Mouse (Mus musculus) liver, postnatal 0 days (tissue): ENCODE data around the gene Doc2g. TPM values are rescaled to one million over a fixed set of nuclear protein-coding genes. Genes with fewer than 3 reads are reported as not detected.

Experiments
- ATAC-seq: fragments of 200-750 bp; cut with Nextera tagmentation; 2 replicates; pipeline ENCODE4 v1.8.0; 2017; ENCODE audit warnings: mild to moderate bottlenecking, moderate library complexity
- DNase-seq: peaks from one replicate; pipeline ENCODE4 v3.0.0-alpha.2; 2016
- H3K27ac ChIP-seq: fragments of 300-500 bp; sonication (generic); 2 replicates; pipeline ENCODE4 v1.5.1; 2014; ENCODE audit warnings: antibody characterized with exemption, moderate library complexity, mild to moderate bottlenecking, low read depth
- H3K27me3 ChIP-seq: fragments of 300-500 bp; sonication (generic); 2 replicates; pipeline ENCODE4 v1.6.1; 2014; ENCODE audit warnings: low read length, control low read depth, mixed read lengths; ENCODE audit not compliant: insufficient read depth
- H3K36me3 ChIP-seq: fragments of 300-500 bp; sonication (generic); replicated peaks from 2 replicates; pipeline ENCODE4 v1.6.1; 2014; ENCODE audit warnings: mild to moderate bottlenecking, control low read depth, low read length, moderate library complexity, mixed read lengths; ENCODE audit not compliant: insufficient read depth
- H3K4me1 ChIP-seq: fragments of 300-500 bp; sonication (generic); 2 replicates; pipeline ENCODE4 v1.6.1; 2014; ENCODE audit warnings: antibody characterized with exemption, mild to moderate bottlenecking, control low read depth; ENCODE audit not compliant: insufficient read depth
- H3K4me2 ChIP-seq: fragments of 300-500 bp; sonication (generic); 2 replicates; pipeline ENCODE4 v1.6.1; 2014; ENCODE audit warnings: low read depth, mild to moderate bottlenecking, low read length, moderate library complexity, mixed read lengths
- H3K4me3 ChIP-seq: fragments of 300-500 bp; sonication (generic); 2 replicates; pipeline ENCODE4 v1.5.1; 2014; ENCODE audit warnings: low read depth, low read length
- H3K9ac ChIP-seq: fragments of 300-500 bp; sonication (generic); replicated peaks from 2 replicates; pipeline ENCODE4 v1.6.1; 2014; ENCODE audit warnings: mild to moderate bottlenecking, moderate library complexity
- H3K9me3 ChIP-seq: fragments of 300-500 bp; sonication (generic); 2 replicates; pipeline ENCODE4 v1.6.1; 2016; ENCODE audit warnings: mild to moderate bottlenecking, control low read depth, low read length, mixed read lengths
- CTCF ChIP-seq: sonication (generic); IDR thresholded peaks from 2 replicates; pipeline ENCODE4 v1.5.1; 2016; ENCODE audit warnings: antibody characterized with exemption, low read depth
- EP300 ChIP-seq: IDR thresholded peaks from 2 replicates; pipeline ENCODE4 v1.6.1; 2016; ENCODE audit warnings: antibody characterized with exemption, low read depth, mild to moderate bottlenecking
- WGBS: fragments of 180-500 bp; shearing (Covaris S2); extraction: QIAGEN DNeasy Blood & Tissue Kit; methylation state at CpG from one replicate; pipeline ENCODE4 v1.1.7; 2014; ENCODE audit not compliant: insufficient replicate concordance; 5-methylcytosine and 5-hydroxymethylcytosine counted together
- polyA plus RNA-seq: library from polyadenylated mRNA; unstranded; fragments of >200 nt; fragmentation: Nextera tagmentation; extraction: Ambion mirVana; gene quantifications from 2 replicates; pipeline ENCODE4 v1.2.1, GENCODE M21; 2015

Doc2g gene
- polyA plus RNA-seq, 1 experiment from 2014 or later = 0.74 TPM

- Histone ChIP-seq H3K27me3 (no peaks in the 10 kb centered on the region), H3K27ac (no peak overlapping the region), H3K4me3 (no peak overlapping the region), H3K9me3 (no peaks in the 10 kb centered on the region), H3K4me1 (peaks cover 34% of the 10 kb centered on the region), H3K36me3 (no peaks in the 10 kb centered on the region), H3K9ac (no peak overlapping the region), H3K4me2 (no peak overlapping the region)
- TF ChIP-seq CTCF (no peak), EP300 (no peak)
- no peak for DNase-seq
- no peak for ATAC-seq
- WGBS = 79% methylated on average over 5 of the region's 5 CpGs
These were observed 51.5 kb downstream of the Doc2g start for GRCm38 (mm10) chr19:4054613-4055012.

GRCm38 (mm10) chr19:4055216-4055946 lies 52.3 kb downstream of the Doc2g start:
- DNase-seq = no peak
- no peak overlapping the region for H3K4me3 ChIP-seq
- no peak for ATAC-seq
- H3K27ac ChIP-seq = peak overlapping the region; percentile 93
- no peaks in the 10 kb centered on the region for H3K36me3 ChIP-seq
- WGBS = 57% methylated on average over 8 of the region's 8 CpGs
- no peaks in the 10 kb centered on the region for H3K27me3 ChIP-seq
- peak overlapping the region; percentile 71; the same call in 1 of the 2 replicates for H3K4me2 ChIP-seq
- no peaks in the 10 kb centered on the region for H3K9me3 ChIP-seq
- no peak overlapping the region for H3K9ac ChIP-seq
- peaks cover 35% of the 10 kb centered on the region for H3K4me1 ChIP-seq
- TF ChIP-seq CTCF = no peak
- no peak for TF ChIP-seq EP300

- 50% methylated on average over 15 of the region's 15 CpGs for WGBS
- peaks cover 35% of the 10 kb centered on the region for H3K4me1 ChIP-seq
- TF ChIP-seq EP300 (no peak), CTCF (no peak)
- no peaks in the 10 kb centered on the region for H3K9me3 ChIP-seq
- peak overlapping the region; percentile 44 for H3K9ac ChIP-seq
- peak overlapping the region; percentile 71 for H3K4me2 ChIP-seq
- H3K27ac ChIP-seq = peak overlapping the region; percentile 93
- H3K27me3 ChIP-seq = no peaks in the 10 kb centered on the region
- no peaks in the 10 kb centered on the region for H3K36me3 ChIP-seq
- H3K4me3 ChIP-seq = no peak overlapping the region
- ATAC-seq = no peak
- DNase-seq = no peak
These were observed 53.0 kb downstream of the Doc2g start for GRCm38 (mm10) chr19:4055947-4056693.

Other genes with a start within 250 kb of the Doc2g start
- 4.7 and 6.2 TPM in 2 replicates for gene Kmt5b, start 235.9 kb upstream of the Doc2g start, polyA plus RNA-seq
- 24.8 and 48.6 TPM in 2 replicates for gene Chka, start 151.5 kb upstream of the Doc2g start, polyA plus RNA-seq
- 28.1 and 29.7 TPM in 2 replicates for gene Tcirg1, start 96.2 kb upstream of the Doc2g start, polyA plus RNA-seq
- gene Ndufs8, start 90.5 kb upstream of the Doc2g start, polyA plus RNA-seq = 165 and 167 TPM in 2 replicates
- gene Aldh3b1, start 73.5 kb upstream of the Doc2g start, polyA plus RNA-seq = 9.5 TPM in 2 replicates
- 42.6 and 48.1 TPM in 2 replicates for gene Unc93b1, start 68.1 kb upstream of the Doc2g start, polyA plus RNA-seq
- 0.04 and 0.13 TPM in 2 replicates for gene Aldh3b3, start 44.7 kb upstream of the Doc2g start, polyA plus RNA-seq
- 0.09 and 0.11 TPM in 2 replicates for gene Aldh3b2, start 31.0 kb upstream of the Doc2g start, polyA plus RNA-seq
- 19.3 and 22.0 TPM in 2 replicates for gene Acy3, start 16.7 kb upstream of the Doc2g start, polyA plus RNA-seq
- not detected in 2 replicates for gene Tbx10, start 10.6 kb upstream of the Doc2g start, polyA plus RNA-seq
- gene Nudt8, start 2.7 kb upstream of the Doc2g start, polyA plus RNA-seq = 22.0 and 23.0 TPM in 2 replicates
- gene Gm49405, start 2.7 kb upstream of the Doc2g start, polyA plus RNA-seq = 0.26 and 0.49 TPM in 2 replicates
- gene Ndufv1, start 9.5 kb downstream of the Doc2g start, polyA plus RNA-seq = 171 and 172 TPM in 2 replicates
- 428 and 442 TPM in 2 replicates for gene Gstp1, start 34.7 kb downstream of the Doc2g start, polyA plus RNA-seq
- gene Gstp2, start 42.7 kb downstream of the Doc2g start, polyA plus RNA-seq = 5.8 and 6.4 TPM in 2 replicates
- gene Gstp3, start 56.3 kb downstream of the Doc2g start, polyA plus RNA-seq = 64.5 and 67.3 TPM in 2 replicates
- 0.38 and 0.43 TPM in 2 replicates for gene Cabp2, start 78.3 kb downstream of the Doc2g start, polyA plus RNA-seq
- gene Cdk2ap2, start 93.9 kb downstream of the Doc2g start, polyA plus RNA-seq = 91.2 and 91.9 TPM in 2 replicates
- 6.6 and 7.4 TPM in 2 replicates for gene Pitpnm1, start 96.7 kb downstream of the Doc2g start, polyA plus RNA-seq
- 23.1 and 26.8 TPM in 2 replicates for gene Aip, start 122.5 kb downstream of the Doc2g start, polyA plus RNA-seq
- gene Gpr152, start 136.5 kb downstream of the Doc2g start, polyA plus RNA-seq = not detected in 2 replicates
- 0.11 and 0.15 TPM in 2 replicates for gene Cabp4, start 140.7 kb downstream of the Doc2g start, polyA plus RNA-seq
- gene Coro1b, start 145.3 kb downstream of the Doc2g start, polyA plus RNA-seq = 63.0 and 64.4 TPM in 2 replicates
- 35.7 and 35.8 TPM in 2 replicates for gene Ptprcap, start 150.3 kb downstream of the Doc2g start, polyA plus RNA-seq
- 22.1 and 23.0 TPM in 2 replicates for gene Rps6kb2, start 160.0 kb downstream of the Doc2g start, polyA plus RNA-seq
- gene Carns1, start 172.2 kb downstream of the Doc2g start, polyA plus RNA-seq = 0.73 and 0.90 TPM in 2 replicates
- gene Tbc1d10c, start 188.0 kb downstream of the Doc2g start, polyA plus RNA-seq = 8.4 and 9.9 TPM in 2 replicates
- gene Ppp1ca, start 188.8 kb downstream of the Doc2g start, polyA plus RNA-seq = 269 and 284 TPM in 2 replicates
- gene Rad9a, start 198.3 kb downstream of the Doc2g start, polyA plus RNA-seq = 8.0 and 9.0 TPM in 2 replicates
- gene Clcf1, start 210.9 kb downstream of the Doc2g start, polyA plus RNA-seq = 0.91 and 1.1 TPM in 2 replicates
- not detected in 2 replicates for gene AC109138.7, start 211.0 kb downstream of the Doc2g start, polyA plus RNA-seq
- gene Pold4, start 228.6 kb downstream of the Doc2g start, polyA plus RNA-seq = 28.5 and 31.1 TPM in 2 replicates